Mouse (Mus musculus): ENCODE measurements around the gene Pfkp. TPM values are rescaled to one million over a fixed set of nuclear protein-coding genes. Genes with fewer than 3 reads are reported as not detected.
A peak's percentile ranks its signal among the peaks of the same experiment; 100 is the strongest.

The Pfkp gene
- polyA plus RNA-seq, 1 experiment from 2014 or later, result 40.8 TPM

GRCm38 (mm10) chr13:6629927-6630326 lies 18.6 kb downstream of the Pfkp start:
- Histone ChIP-seq H3K9ac (ENCODE audit: low read depth, low read length) (no peak overlapping the region), H3K9me3 (replicated peaks; ENCODE audit: low read length) (no peaks in the 10 kb centered on the region), H3K4me3 (replicated peaks; ENCODE audit: low read depth, low read length) (no peak overlapping the region), H3K27ac (peak overlapping the region; percentile 47; the same call in 1 of the 2 replicates), H3K27me3 (ENCODE audit: insufficient read depth, low read length) (no peaks in the 10 kb centered on the region), H3K4me2 (ENCODE audit: low read length) (no peak overlapping the region), H3K36me3 (ENCODE audit: insufficient read depth, low read length) (no peaks in the 10 kb centered on the region), H3K4me1 (replicated peaks; ENCODE audit: insufficient read depth, low read length) (peaks cover 4% of the 10 kb centered on the region; the same call in 1 of the 2 replicates)
- DNase-seq (ENCODE audit: low spot score), result no peak
- 41% methylated on average over 5 of the region's 5 CpGs for WGBS
- ATAC-seq (replicated peaks; ENCODE audit: low FRiP score, low read depth), result 0 out of 2 replicates have a peak, but pooled peaks have one; percentile 30
- TF ChIP-seq CTCF (IDR thresholded peaks at IDR 0.05; ENCODE audit: low read depth), result no peak

- Histone ChIP-seq H3K27ac (peak overlapping the region; percentile 47; the same call in 1 of the 2 replicates), H3K4me1 (replicated peaks; ENCODE audit: insufficient read depth, low read length) (peaks cover 4% of the 10 kb centered on the region; the same call in 1 of the 2 replicates), H3K4me3 (replicated peaks; ENCODE audit: low read depth, low read length) (no peak overlapping the region), H3K9ac (ENCODE audit: low read depth, low read length) (no peak overlapping the region), H3K27me3 (ENCODE audit: insufficient read depth, low read length) (no peaks in the 10 kb centered on the region), H3K36me3 (ENCODE audit: insufficient read depth, low read length) (no peaks in the 10 kb centered on the region), H3K9me3 (replicated peaks; ENCODE audit: low read length) (no peaks in the 10 kb centered on the region), H3K4me2 (ENCODE audit: low read length) (no peak overlapping the region)
- 0 out of 2 replicates have a peak, but pooled peaks have one; percentile 7 for TF ChIP-seq CTCF (IDR thresholded peaks at IDR 0.05; ENCODE audit: low read depth)
- ATAC-seq (replicated peaks; ENCODE audit: low FRiP score, low read depth) (peak; percentile 88), DNase-seq (ENCODE audit: low spot score) (peak; percentile 40)
- 68% methylated on average over 14 of the region's 14 CpGs for WGBS
Measured at GRCm38 (mm10) chr13:6628998-6629764, 19.4 kb downstream of the Pfkp start.

- peak overlapping the region; percentile 42; the same call in 1 of the 2 replicates for H3K27ac ChIP-seq
- no peak overlapping the region for H3K4me2 ChIP-seq (ENCODE audit: low read length)
- H3K27me3 ChIP-seq (ENCODE audit: insufficient read depth, low read length), result no peaks in the 10 kb centered on the region
- H3K9me3 ChIP-seq (replicated peaks; ENCODE audit: low read length), result no peaks in the 10 kb centered on the region
- WGBS, result 77% methylated on average over 3 of the region's 3 CpGs
- no peak overlapping the region for H3K4me3 ChIP-seq (replicated peaks; ENCODE audit: low read depth, low read length)
- peaks cover 4% of the 10 kb centered on the region; the same call in 1 of the 2 replicates for H3K4me1 ChIP-seq (replicated peaks; ENCODE audit: insufficient read depth, low read length)
- H3K36me3 ChIP-seq (ENCODE audit: insufficient read depth, low read length), result 0 out of 2 replicates have a peak, but pooled peaks cover 3% of the 10 kb centered on the region
- DNase-seq (ENCODE audit: low spot score) (no peak), ATAC-seq (replicated peaks; ENCODE audit: low FRiP score, low read depth) (no peak)
- H3K9ac ChIP-seq (ENCODE audit: low read depth, low read length), result no peak overlapping the region
- TF ChIP-seq CTCF (IDR thresholded peaks at IDR 0.05; ENCODE audit: low read depth), result no peak
Measured at GRCm38 (mm10) chr13:6628261-6628660, 20.3 kb downstream of the Pfkp start.

- H3K9me3 ChIP-seq (replicated peaks; ENCODE audit: low read length), result no peaks in the 10 kb centered on the region
- WGBS, result 94% methylated on average over 3 of the region's 3 CpGs
- H3K4me3 ChIP-seq (replicated peaks; ENCODE audit: low read depth, low read length), result no peak overlapping the region
- H3K27me3 ChIP-seq (ENCODE audit: insufficient read depth, low read length), result no peaks in the 10 kb centered on the region
- no peak overlapping the region for H3K9ac ChIP-seq (ENCODE audit: low read depth, low read length)
- peak; percentile 39; the same call in 1 of the 2 replicates for TF ChIP-seq CTCF (IDR thresholded peaks at IDR 0.05; ENCODE audit: low read depth)
- H3K36me3 ChIP-seq (ENCODE audit: insufficient read depth, low read length), result 0 out of 2 replicates have a peak, but pooled peaks cover 3% of the 10 kb centered on the region
- 0 out of 2 replicates have a peak, but pooled peaks cover 4% of the 10 kb centered on the region for H3K4me1 ChIP-seq (replicated peaks; ENCODE audit: insufficient read depth, low read length)
- no peak overlapping the region for H3K27ac ChIP-seq
- ATAC-seq (replicated peaks; ENCODE audit: low FRiP score, low read depth), result no peak
- no peak overlapping the region for H3K4me2 ChIP-seq (ENCODE audit: low read length)
- DNase-seq (ENCODE audit: low spot score), result no peak
Measured at GRCm38 (mm10) chr13:6627352-6627751, 21.2 kb downstream of the Pfkp start.

- H3K9ac ChIP-seq (ENCODE audit: low read depth, low read length), result no peak overlapping the region
- TF ChIP-seq CTCF (IDR thresholded peaks at IDR 0.05; ENCODE audit: low read depth), result no peak
- H3K27me3 ChIP-seq (ENCODE audit: insufficient read depth, low read length), result no peaks in the 10 kb centered on the region
- 0 out of 2 replicates have a peak, but pooled peaks cover 3% of the 10 kb centered on the region for H3K36me3 ChIP-seq (ENCODE audit: insufficient read depth, low read length)
- ATAC-seq (replicated peaks; ENCODE audit: low FRiP score, low read depth) (no peak), DNase-seq (ENCODE audit: low spot score) (peak; percentile 13)
- H3K4me1 ChIP-seq (replicated peaks; ENCODE audit: insufficient read depth, low read length), result no peaks in the 10 kb centered on the region
- no peak overlapping the region for H3K4me2 ChIP-seq (ENCODE audit: low read length)
- H3K9me3 ChIP-seq (replicated peaks; ENCODE audit: low read length), result no peaks in the 10 kb centered on the region
- H3K4me3 ChIP-seq (replicated peaks; ENCODE audit: low read depth, low read length), result no peak overlapping the region
- WGBS, result 51% methylated on average over 4 of the region's 4 CpGs
- H3K27ac ChIP-seq, result no peak overlapping the region
Measured at GRCm38 (mm10) chr13:6626508-6627114, 22.0 kb downstream of the Pfkp start.

GRCm38 (mm10) chr13:6625942-6626341 lies 22.6 kb downstream of the Pfkp start:
- Histone ChIP-seq H3K9me3 (replicated peaks; ENCODE audit: low read length) (no peaks in the 10 kb centered on the region), H3K4me3 (replicated peaks; ENCODE audit: low read depth, low read length) (no peak overlapping the region), H3K27ac (no peak overlapping the region), H3K36me3 (ENCODE audit: insufficient read depth, low read length) (0 out of 2 replicates have a peak, but pooled peaks cover 3% of the 10 kb centered on the region), H3K4me2 (ENCODE audit: low read length) (no peak overlapping the region), H3K27me3 (ENCODE audit: insufficient read depth, low read length) (no peaks in the 10 kb centered on the region), H3K9ac (ENCODE audit: low read depth, low read length) (no peak overlapping the region), H3K4me1 (replicated peaks; ENCODE audit: insufficient read depth, low read length) (no peaks in the 10 kb centered on the region)
- ATAC-seq (replicated peaks; ENCODE audit: low FRiP score, low read depth), result no peak
- TF ChIP-seq CTCF (IDR thresholded peaks at IDR 0.05; ENCODE audit: low read depth), result no peak
- no peak for DNase-seq (ENCODE audit: low spot score)
- WGBS, result 75% methylated on average over 3 of the region's 3 CpGs
